Mouse (Mus musculus): ENCODE results near the gene Otud3.
"Not testable (repeated sequence)": the region's sequence is repeated elsewhere in the genome, so short reads cannot be mapped to it uniquely, and the experiment has no call there.

The Otud3 gene

DNA sequence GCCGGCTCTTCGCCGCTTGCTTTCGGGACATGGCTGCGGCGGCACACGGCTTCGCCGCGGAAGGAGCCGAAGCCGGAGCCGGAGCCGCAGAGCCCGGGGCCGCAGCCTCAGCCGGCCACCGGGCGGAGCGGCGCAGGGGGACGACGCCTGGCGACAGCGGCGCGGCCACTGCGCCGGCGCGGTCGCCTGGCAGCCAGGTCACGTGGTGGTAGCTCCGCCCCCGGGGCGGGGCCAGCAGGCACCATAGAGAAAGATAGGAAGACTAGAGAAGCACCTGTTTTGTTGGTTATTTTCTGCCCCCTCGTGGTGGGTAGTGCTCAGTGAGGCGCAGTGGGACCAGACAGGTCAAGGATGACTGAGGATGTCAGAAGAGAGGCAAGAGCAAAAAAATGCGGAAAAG is at the start of gene Otud3:
Gene Otud3, minus strand, starts transcription at position 149 of the 400 bp plus-strand sequence.
- peak; percentile 97 for DNase-seq (ENCODE audit: low read depth, low spot score)

DNA sequence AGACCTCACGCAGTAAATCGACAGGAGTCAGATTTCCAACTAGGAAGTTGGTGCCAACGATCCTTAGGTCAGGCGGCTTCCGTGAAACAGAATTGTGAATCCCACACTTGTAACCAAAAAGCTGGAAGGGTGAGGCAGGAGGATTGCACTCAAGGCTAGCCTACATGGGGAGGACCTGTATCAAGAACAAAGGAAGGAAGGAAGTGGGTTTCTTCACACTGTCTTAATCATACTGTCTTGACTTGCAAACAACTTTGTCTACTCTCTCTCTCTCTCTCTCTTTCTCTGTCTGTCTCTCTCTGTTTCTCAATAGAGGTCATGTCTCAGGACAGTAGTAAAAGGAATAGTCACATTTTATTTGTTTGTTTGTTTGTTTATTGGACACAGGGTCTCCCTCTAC is 49.0 kb upstream of the Otud3 start:
- DNase-seq (ENCODE audit: low read depth, low spot score), result no peak

DNA sequence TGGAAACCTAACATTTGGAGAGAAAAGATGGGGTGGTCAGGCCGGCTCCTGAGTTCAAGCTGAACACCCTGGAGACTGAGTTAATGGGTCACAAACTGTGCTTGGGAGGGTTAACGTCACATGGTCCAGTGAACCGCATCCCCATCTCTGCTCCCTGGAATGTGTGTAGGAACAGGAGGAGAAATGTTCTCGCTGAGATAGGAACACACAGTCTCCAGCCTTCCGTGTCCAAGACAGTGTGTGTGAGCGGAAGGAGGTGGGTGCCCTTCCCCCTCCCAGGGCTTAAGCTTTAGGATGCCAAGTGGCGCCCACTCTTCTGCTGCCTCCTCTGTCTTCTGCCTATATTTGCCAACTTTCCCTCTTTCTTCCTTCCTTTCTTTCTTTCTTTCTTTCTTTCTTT is 46.2 kb upstream of the Otud3 start:
- no peak for DNase-seq (ENCODE audit: low read depth, low spot score)

DNA sequence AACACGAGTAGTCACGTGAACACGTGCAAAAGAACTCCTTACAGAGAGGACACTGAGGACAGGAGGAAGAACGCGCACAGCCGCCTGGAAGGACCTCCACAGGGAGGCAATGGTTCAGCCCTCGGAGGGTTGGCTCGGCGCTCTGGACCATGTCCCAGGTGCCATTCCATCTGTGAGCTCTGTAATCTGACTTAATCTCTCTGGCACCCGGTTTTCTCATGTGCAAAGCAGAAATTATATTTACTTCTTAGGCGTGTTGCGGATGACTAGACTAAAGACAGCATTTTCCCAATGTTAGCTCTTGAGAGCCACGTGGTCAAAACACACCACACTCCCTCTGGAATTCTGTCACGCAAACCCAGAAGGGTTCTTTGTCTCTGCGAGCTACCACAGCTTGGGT is 45.4 kb upstream of the Otud3 start:
- DNase-seq (ENCODE audit: low read depth, low spot score), result no peak

DNA sequence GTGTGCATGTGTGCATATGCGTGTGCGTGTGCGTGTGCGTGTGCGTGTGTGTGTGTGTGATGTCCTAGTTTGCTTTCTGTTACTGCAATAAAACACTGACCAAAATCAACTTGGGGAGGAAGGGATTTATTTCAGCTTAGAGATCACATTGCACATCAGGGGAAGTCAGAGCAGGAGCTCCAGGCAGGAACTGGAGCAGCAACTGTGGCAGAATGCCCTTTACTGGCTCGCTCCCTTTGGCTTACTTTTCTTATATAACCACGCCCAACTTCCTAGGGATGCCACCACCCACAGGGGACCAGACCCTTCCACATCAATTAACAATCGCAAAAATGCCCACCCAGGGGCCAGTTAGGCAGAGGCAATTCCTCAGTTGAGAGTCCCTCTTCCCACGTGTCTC is 44.9 kb upstream of the Otud3 start:
- no peak for DNase-seq (ENCODE audit: low read depth, low spot score)

DNA sequence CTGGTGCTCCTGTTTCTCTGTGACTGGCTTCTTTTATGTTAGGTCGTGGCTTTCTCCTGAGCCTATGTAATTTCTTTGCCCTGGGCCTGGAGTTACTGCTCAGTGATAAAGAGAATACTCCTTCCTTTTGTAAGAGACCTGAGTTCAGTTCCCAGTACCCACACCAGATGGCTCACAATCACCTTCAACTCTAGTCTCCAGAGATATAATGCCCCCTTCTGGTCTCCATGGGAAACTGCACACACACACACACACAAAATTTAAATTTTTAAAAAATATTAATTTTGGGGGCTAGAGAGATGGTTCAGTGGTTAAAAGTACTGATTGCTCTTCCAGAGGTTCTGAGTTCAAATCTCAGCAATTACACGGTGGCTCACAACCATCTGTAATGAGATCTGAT is 34.5 kb upstream of the Otud3 start:
- no peak for DNase-seq (ENCODE audit: low read depth, low spot score)

DNA sequence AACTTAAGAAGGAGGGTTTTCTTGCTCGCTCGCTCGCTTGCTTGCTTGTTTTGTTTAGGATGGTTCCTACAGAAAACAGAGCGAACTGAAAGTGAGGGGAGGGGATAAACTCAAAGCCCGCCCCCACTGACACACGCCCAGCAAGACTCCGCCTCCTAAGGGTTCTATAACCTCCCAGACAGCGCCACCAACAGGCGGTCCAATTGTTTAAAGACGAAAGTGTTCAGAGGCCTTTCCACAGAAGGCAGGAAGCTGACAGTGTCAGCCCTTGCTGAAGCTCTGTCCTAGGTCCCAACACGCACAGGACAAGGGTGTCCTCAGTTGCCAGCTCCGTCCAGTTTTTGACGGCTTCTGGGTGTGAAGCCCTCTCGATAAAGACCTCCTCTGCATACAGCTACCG is 30.0 kb upstream of the Otud3 start:
- peak; percentile 64 for DNase-seq (ENCODE audit: low read depth, low spot score)

DNA sequence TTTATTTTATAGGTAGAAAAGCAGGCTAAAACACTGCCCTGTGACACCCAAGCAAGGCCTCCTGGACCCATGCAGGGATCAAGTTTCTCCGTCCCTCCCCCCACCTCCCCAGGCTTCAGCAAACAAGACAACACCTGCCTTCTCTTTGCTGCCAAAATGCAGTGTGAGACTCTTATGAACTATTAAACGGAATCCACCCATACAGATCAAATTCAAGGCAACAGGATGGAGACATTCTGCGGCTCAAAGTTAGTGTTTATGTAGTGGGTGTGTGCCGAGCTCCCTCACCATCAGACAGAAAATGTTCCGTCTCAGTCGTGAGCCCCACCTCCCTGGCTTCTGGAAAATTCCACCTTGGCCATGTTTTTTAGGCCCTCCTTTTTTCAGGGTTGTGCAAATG is 28.2 kb upstream of the Otud3 start:
- DNase-seq (ENCODE audit: low read depth, low spot score), result no peak

DNA sequence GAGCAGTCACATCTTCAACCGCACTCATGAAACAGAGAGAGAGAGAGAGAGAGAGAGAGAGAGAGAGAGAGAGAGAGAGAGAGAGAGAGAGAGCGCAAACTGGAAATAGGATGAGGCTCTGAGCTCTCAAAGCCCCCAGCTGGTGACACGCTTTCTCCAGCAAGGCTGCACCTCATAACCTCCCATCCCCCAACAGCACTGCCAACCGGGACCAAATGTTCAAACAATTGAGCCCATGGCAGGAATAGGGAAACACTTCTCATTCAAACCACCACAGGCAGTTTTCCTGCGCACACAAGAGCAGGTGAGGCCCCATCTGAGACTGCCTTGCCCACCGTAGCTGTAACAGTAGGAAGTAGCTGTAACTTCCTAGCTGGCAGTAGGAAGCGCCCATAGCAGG is 27.7 kb upstream of the Otud3 start:
- no peak for DNase-seq (ENCODE audit: low read depth, low spot score)

DNA sequence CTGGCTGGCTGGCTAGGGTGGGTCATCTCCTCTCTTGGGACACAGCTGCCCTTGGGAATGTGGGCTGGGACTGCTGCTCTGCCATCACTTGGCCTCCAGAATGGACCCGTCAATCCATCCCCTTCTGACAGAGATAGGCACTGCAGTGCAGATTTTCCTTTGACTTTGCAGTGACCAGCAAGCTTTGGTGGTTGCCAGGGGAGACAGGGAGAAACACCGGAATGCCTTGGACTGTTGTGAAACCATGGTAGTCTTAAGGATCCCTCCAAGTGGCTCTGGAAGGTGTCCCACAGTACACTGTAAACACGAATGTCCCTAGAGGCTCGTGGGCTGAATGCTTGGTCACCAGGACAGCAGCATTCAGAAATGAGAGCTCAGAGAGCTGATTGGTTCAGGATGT is 25.7 kb upstream of the Otud3 start:
- DNase-seq (ENCODE audit: low read depth, low spot score), result no peak

DNA sequence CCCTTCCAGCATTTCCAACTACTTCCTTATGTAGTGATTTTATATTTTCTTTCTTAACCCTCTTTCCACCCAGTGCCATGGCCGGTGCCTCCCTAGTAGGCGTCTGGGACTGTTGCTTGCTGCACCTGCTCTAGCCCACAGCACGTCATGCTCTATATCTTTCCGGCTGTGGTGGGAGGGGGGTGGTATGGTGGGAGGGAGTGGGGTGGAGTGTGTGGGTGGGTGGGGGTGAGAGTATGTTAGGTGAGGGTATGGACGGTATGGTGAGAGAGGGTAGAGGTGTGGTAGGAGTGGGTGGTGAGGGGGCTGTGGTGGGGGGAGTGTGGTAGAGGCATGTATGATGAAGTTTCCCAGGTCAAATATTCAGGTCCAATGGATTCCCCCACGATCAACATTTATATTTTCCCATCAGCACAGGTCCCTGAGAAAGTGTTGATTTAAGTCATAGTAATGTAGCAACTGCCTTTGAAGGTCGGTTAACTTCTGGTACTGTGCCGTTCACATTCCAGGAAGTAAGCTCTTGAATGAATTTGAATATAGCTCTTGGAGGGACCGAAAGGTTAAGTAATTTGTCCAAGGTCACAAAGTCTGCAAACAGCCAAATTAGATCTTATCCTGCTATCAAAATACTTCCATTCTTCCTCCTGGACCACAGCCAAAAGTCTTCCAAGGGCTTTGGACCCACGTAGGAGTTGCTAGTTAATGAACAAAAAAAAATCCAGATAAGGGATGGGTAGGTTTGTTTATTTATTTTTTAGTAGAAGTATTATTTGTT is 24.9 kb upstream of the Otud3 start:
- DNase-seq (ENCODE audit: low read depth, low spot score), result no peak

DNA sequence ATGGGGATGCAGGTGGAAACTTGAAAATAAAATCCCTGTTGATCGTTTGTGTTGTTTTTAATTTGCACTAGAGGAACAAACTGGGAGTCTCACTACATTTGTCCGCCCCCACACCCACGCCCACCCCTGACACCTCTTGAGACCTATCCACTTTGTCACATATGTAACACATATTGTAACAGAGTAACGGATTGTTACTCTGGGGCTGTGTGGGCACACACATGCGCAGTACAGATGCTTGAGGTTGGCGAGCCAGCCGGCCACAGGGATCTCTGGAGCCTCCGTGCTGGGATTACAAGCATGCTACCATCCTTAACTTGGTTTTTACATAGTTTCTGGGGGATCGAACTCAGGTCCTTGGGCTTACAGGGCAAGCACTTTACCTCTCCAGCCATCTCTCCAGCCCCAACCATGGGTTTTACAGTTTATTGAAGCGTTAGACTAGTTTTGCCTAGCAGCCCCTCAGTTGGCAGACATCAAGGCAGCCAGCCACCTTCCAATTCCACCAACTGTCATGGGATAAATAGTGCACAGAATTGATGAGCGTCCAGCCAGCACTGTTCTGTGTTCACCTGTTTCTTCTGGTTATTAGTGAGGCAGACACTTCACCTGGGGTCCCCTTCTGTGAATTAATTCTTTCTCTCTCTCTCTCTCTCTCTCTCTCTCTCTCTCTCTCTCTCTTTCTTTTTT is 20.9 kb upstream of the Otud3 start:
- no peak for DNase-seq (ENCODE audit: low read depth, low spot score)

DNA sequence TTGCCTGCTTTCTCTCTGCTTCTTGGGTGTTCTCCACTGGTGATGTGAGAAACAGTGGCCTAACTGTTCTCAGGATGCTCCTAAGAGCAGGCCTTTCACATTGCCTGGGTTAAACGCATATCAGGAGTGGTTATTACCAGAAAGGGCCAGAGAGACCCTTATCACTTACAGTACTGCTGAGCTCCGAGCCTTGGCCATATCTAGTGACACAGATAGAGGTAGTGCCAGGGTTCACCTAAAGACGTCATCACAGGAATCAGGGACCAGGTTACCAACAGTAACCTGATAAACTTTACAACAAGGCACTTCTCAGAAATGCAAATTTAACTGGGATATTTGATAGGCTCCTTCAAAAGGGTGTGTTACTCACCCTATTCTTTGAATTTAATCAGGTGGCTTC is 20.1 kb upstream of the Otud3 start:
- no peak for DNase-seq (ENCODE audit: low read depth, low spot score)

DNA sequence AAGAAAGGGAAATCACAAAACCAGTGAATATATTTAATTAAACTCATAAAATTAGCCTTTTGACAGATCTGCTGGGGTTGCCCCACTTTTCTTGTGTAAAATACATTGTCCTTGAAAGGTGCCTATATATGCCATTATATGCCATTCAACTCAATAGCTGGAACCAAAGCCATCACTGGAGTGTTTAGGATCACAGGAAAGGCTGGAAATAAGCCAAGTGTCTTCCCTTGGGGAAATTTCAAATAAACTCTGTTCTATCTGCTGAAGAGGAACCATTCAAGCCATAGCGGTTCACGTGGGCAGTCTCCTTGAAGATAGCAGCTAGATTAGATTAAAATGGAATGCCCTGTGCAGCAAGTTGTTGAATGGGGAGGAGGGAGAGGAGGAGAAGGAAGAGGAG is 11.8 kb upstream of the Otud3 start:
- no peak for DNase-seq (ENCODE audit: low read depth, low spot score)

DNA sequence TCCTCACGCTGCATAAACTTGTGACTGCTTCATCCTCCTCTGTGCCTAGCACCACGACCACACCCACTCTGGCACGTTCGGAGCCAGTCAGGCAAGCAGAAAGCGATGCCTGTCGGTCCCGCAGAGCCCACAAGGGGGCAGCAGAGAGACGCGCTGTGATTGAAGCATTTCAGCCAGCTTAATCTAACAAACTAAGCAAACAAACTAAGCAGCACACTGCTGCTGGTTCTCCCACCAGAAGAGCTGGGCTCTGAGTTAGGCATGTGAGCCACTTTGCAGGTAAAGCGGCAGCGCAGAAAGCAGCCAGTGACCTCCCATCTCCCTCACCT is 8.3 kb upstream of the Otud3 start:
- peak; percentile 89 for DNase-seq (ENCODE audit: low read depth, low spot score)

DNA sequence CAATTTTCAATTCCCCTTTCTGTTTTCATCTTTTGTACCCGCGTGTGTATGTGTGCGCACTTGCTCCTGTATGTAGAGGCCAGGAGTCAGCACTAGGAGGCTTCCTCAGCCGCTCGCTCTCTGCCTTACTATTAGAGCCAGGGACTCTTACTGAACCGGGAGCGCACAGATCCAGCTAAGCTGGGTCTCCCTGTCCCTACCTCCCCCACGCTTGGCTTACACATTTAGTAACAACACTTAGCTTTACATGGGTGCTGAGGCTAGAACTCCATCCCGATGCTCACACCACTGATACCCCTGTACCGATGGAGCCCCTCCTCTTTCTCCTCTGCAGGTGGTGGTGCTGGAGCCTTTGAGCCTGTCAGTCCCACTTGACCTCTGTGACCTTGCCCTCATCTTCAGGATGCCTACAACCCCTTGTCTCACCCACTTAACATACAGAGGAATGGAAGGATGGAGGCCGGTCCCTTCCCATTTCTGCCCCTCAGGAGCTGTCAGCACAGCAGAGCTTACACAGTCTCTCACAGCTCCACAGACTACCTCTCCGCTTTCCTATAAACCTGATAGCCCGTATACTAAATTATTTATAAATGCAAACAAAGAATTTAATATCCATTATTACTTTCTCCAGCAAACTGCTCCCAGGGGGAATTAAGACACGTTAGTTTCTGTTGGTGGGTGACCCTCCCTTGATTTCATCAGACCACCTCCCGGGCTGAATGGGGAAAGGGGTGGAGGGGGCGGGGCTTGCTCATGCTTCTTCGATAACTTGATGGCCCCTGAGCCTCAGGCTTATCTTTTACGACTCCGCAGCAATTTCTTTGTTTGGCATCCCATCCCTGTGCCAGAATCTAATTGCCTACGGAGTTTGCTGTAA is 7.7 kb upstream of the Otud3 start:
- no peak for DNase-seq (ENCODE audit: low read depth, low spot score)

DNA sequence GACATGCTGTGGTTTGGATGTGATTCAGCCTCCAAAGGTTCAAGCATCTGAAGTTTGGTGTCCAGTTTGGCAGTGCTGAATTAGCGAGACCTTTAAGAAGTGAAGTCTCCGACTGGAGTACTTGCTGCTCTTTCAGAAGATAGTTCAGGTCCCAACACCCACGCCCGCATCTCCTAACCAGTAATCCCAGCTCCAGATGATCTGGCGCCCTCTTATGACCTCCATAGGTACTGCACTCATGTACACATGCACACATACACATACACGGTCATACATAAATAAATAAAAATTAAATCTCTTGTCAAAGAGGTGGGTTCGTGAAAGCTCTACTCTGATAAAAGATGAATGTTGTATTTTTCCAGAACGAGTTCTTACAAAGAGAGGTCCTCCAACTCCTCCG is 3.5 kb upstream of the Otud3 start:
- DNase-seq (ENCODE audit: low read depth, low spot score), result no peak

DNA sequence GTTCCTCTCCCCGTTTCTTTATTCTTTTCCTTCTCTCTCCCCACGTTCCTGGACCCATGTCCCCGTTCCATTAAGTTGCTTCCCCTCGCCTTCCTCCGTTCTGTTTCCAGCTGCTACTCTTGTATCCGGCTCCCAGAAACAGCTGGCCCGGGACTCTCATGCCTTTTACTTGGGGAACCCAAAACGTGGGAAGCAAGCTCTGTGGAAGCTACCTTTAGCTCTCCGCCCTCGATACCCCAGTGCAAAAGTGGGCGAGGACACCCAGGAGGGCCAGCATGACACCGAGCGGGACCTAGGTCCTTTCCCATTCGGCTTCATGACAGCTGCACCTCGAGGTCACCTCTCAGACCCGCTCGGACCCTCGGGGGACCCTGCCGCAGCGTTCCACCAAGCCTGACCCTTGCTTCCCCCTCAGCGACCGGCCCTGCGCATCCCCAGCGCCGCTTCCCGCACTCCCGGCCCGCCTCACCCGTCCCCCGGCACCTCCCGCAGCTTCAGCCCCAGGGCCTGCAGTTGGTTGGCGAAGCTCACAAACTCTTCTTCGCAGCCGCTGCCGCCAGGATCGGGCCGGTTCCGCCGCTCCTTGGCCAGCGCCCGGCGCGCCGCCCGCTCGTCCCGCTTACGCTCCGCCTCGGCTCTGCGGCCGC is 481 bp downstream of the Otud3 start:
- peak; percentile 11 for DNase-seq (ENCODE audit: low read depth, low spot score)

DNA sequence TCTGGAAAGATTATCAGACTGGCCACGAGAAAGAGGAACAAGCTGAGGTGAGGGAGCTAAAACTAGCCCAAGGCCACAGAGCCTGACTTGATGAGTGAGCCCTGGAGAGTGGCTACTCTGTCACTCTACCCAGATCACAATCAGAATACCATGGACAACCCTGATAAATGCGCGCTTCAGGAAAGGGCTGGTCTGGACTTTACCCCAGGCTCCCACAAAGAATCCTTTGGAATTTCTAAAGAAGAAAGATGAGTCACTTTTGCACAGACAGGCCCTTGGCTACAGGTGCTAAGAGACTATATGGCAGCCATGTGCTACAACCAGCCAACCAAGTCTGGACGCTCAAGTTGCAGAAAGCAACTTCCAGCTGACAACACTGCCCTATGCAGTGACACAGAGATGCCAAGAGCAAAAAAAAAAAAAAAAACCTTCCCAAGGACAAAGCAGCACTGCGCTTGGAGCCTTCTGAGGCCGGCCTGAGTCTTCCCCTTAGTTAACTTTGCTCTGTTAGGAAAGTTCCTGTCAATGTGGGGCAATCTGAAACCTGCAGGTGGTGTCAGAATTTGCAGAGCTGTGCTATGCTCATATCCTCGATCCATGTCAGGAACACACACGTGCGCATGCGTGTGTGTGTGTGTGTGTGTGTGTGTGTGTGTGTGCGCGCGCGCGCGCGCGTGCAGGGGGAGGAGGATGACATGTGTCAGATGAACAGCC is 8.0 kb downstream of the Otud3 start:
- DNase-seq (ENCODE audit: low read depth, low spot score), result no peak

DNA sequence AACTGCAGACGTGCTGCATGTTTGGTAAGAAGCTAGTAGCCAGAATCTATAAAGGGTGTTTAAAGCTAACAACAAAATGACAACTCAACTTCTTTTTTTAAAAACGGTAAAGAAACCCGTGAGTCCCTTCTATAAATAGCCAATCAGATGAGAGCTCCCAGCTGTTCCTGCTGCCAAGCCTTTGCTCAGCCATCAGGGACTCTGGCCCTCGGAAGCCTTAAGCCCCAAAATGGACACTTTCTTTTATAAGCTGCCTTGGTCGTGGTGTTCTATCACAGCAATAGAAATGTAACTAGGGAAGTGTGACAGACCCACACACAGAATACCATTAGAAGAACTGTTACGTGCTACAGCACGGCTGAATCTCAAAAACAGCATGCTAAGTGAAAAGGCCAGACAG is 14.4 kb downstream of the Otud3 start:
- no peak for DNase-seq (ENCODE audit: low read depth, low spot score)

DNA sequence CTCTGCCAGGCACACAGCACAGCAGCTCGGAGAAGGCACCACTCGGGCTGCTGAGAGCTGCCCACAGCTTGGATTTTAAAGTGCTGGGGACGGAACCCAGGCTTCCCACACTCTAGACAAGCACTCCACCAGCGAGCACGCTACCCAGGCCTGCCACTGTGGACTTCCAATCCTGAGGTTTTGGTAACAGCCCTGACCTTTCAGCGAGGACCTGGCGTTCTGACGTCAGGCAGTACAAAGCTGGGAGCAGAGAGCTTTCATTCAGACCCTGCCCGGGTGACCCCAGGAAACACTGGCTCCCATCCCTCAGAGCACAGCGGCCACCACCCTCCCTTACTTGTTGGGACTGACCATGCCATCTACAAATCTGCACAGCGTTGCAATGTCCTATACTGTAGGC is 20.0 kb downstream of the Otud3 start:
- not testable (repeated sequence) for DNase-seq (ENCODE audit: low read depth, low spot score)

Measured in mesoderm, embryonic 11.5 days (tissue).